Mouse (Mus musculus): ENCODE data around the gene Spin1. TPM values are rescaled to one million over a fixed set of nuclear protein-coding genes. Genes with fewer than 3 reads are reported as not detected.

Spin1 gene
- total and polyA plus RNA-seq, 3 experiments: 16.6 to 47.3 (median 23.7) TPM

DNA sequence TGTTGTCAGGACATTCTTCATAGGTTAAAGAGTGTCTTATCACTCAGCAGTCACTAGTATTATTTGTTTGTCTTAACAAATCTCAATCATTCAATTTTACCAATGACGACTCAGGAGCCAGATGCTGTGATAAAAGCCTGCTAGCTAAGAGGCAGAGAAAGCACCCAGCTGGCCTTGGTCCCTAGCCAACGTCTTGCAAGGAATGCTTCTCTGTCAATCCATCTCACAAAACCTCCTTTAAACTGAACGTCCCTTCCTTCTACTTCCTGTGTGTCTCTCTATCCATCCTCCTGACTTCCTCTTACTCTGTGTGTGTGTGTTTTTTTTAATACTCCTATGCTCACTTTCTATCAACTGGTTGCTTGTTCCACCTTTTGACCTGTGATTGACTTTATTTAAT lies 78.7 kb downstream of the Spin1 start:
- TF ChIP-seq E2F4 (IDR thresholded peaks at IDR 0.05; ENCODE audit: borderline replicate concordance, low read depth, low read length) (no peak), KAT2A (conservative IDR thresholded peaks at IDR 0.05; ENCODE audit: low read depth, low read length) (no peak), GATA1 (IDR thresholded peaks at IDR 0.05; ENCODE audit: low read depth, low read length) (no peak), NRF1 (IDR thresholded peaks at IDR 0.05; ENCODE audit: insufficient read depth, low read depth, low read length, poor library complexity, severe bottlenecking) (no peak), ZMIZ1 (IDR thresholded peaks at IDR 0.05; ENCODE audit: low read depth, low read length) (no peak), ZC3H11A (IDR thresholded peaks at IDR 0.05; ENCODE audit: low read depth, low read length) (no peak), CTCF (IDR thresholded peaks at IDR 0.05 in 2 of 3, conservative IDR thresholded peaks at IDR 0.05 in 1 of 3; ENCODE audit: control insufficient read depth in 1 of 3, insufficient read depth in 1 of 3, low read depth in 2 of 3, low read length in 3 of 3, poor library complexity in 1 of 3, severe bottlenecking in 1 of 3) (no peak), MYB (IDR thresholded peaks at IDR 0.05; ENCODE audit: low read depth, low read length) (no peak)
- H3K27ac ChIP-seq (ENCODE audit: control insufficient read depth, low read depth, low read length): no peak overlapping the region
- H3K4me1 ChIP-seq (ENCODE audit: control insufficient read depth in 1 of 2, insufficient read depth in 2 of 2, low read length in 2 of 2): no peaks in the 10 kb centered on the region

DNA sequence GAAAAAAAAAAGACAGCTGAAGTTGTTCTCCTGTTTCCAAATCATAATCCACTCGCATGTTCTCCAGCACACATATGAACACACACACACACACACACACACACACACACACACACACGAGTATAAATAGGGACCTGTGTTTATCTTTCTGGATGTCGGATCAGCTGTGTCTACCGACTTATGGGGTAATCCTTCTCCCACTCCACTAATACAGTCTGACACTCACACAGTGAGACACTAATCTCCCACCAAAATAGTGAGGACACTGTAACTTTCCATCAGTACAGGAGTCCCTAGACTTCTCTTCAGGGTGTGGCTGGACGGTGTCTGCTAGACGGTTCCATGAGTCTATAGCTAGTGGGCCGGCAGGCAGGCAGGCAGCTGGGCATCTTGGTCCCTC lies 81.6 kb downstream of the Spin1 start:
- no peaks in the 10 kb centered on the region for H3K36me3 ChIP-seq (ENCODE audit: control insufficient read depth in 1 of 2, insufficient read depth in 2 of 2, low read length in 2 of 2)
- no peaks in the 10 kb centered on the region for H3K27me3 ChIP-seq (ENCODE audit: control insufficient read depth in 1 of 2, insufficient read depth in 2 of 2, low read length in 2 of 2)
- DNase-seq (ENCODE audit: low read depth, low spot score): no peak
- no peaks in the 10 kb centered on the region for H3K9me3 ChIP-seq (replicated peaks; ENCODE audit: insufficient read depth, low read length)
- TF ChIP-seq ETS1 (IDR thresholded peaks at IDR 0.05; ENCODE audit: low read depth, low read length) (no peak), POLR2AphosphoS5 (IDR thresholded peaks at IDR 0.05; ENCODE audit: borderline replicate concordance, low read depth, low read length) (no peak), CHD1 (IDR thresholded peaks at IDR 0.05; ENCODE audit: low read depth, low read length) (no peak), NRF1 (IDR thresholded peaks at IDR 0.05; ENCODE audit: insufficient read depth, low read depth, low read length, poor library complexity, severe bottlenecking) (no peak), RAD21 (IDR thresholded peaks at IDR 0.05; ENCODE audit: low read depth, low read length) (no peak), MYC (IDR thresholded peaks at IDR 0.05; ENCODE audit: low read depth, low read length) (no peak), USF1 (IDR thresholded peaks at IDR 0.05; ENCODE audit: low read depth, low read length) (no peak), SMC3 (IDR thresholded peaks at IDR 0.05; ENCODE audit: low read depth, low read length) (no peak), ZC3H11A (IDR thresholded peaks at IDR 0.05; ENCODE audit: low read depth, low read length) (no peak), TCF12 (IDR thresholded peaks at IDR 0.05; ENCODE audit: low read depth, low read length) (no peak)
- no peak overlapping the region for H3K4me3 ChIP-seq (ENCODE audit: control insufficient read depth in 1 of 2, insufficient read depth in 1 of 2, low read depth in 2 of 2, low read length in 2 of 2)
- H3K27ac ChIP-seq (ENCODE audit: control insufficient read depth, low read depth, low read length): no peak overlapping the region
- no peaks in the 10 kb centered on the region for H3K4me1 ChIP-seq (ENCODE audit: control insufficient read depth in 1 of 2, insufficient read depth in 2 of 2, low read length in 2 of 2)
- H3K79me2 ChIP-seq (ENCODE audit: control insufficient read depth, insufficient read depth, low read length, poor library complexity): no peaks in the 10 kb centered on the region
- no peak overlapping the region for H3K9ac ChIP-seq (ENCODE audit: control insufficient read depth, low read depth, low read length, poor library complexity, severe bottlenecking)

More for the DNA sequence above, 78.7 kb downstream of the Spin1 start:
- H3K36me3 ChIP-seq (ENCODE audit: control insufficient read depth in 1 of 2, insufficient read depth in 2 of 2, low read length in 2 of 2): no peaks in the 10 kb centered on the region
- DNase-seq (ENCODE audit: low read depth, low spot score): no peak
- H3K79me2 ChIP-seq (ENCODE audit: control insufficient read depth, insufficient read depth, low read length, poor library complexity): no peaks in the 10 kb centered on the region
- no peak overlapping the region for H3K9ac ChIP-seq (ENCODE audit: control insufficient read depth, low read depth, low read length, poor library complexity, severe bottlenecking)
- H3K27me3 ChIP-seq (ENCODE audit: control insufficient read depth in 1 of 2, insufficient read depth in 2 of 2, low read length in 2 of 2): no peaks in the 10 kb centered on the region
- H3K9me3 ChIP-seq (replicated peaks; ENCODE audit: insufficient read depth, low read length): no peaks in the 10 kb centered on the region
- no peak overlapping the region for H3K4me3 ChIP-seq (ENCODE audit: control insufficient read depth in 1 of 2, insufficient read depth in 1 of 2, low read depth in 2 of 2, low read length in 2 of 2)

Data from MEL (cell line).